Mouse (Mus musculus): ENCODE results near the gene Scn11a.

DNA sequence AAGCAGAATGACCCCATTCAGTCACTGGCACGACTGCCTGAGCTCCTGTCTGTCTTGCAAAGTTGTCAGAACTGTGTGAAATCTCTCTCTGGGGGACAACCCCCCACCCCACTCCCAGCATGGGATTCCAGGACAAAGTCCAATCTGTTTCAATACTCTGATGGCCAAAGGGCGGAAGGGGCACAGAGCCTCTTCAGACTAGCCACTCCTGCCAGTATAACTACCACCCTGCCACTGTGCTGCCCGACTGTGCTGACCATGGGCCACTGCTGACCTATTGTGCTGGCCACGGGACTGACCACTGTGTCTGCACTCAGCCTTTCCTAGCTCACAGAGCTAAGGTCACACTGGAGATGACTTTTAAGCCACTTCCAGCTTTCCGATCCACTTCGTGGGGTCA, 16.8 kb upstream of the Scn11a start:
- TF ChIP-seq CTCF (IDR thresholded peaks at IDR 0.05; ENCODE audit: extremely low read depth, insufficient read length, insufficient replicate concordance, low read depth, low read length) (no peak), POLR2A (IDR thresholded peaks at IDR 0.05; ENCODE audit: low read depth, low read length) (no peak)
